Mouse (Mus musculus) CH12.LX (cell line): Measurements from ENCODE around the gene Ankrd50.

Source experiments
- CHD1 ChIP-seq: IDR thresholded peaks from 2 replicates; pipeline ENCODE4 v1.6.1; 2012; ENCODE audit warnings: low read depth, low read length, improper control_type of control experiment, inconsistent platforms
- EP300 ChIP-seq: IDR thresholded peaks from 2 replicates; pipeline ENCODE4 v1.6.1; 2011; ENCODE audit warnings: low read length, improper control_type of control experiment
- ZC3H11A ChIP-seq: IDR thresholded peaks from 2 replicates; pipeline ENCODE4 v1.6.1; 2012; ENCODE audit warnings: low read depth, mild to moderate bottlenecking, inconsistent platforms, low read length, improper control_type of control experiment

- no peak for TF ChIP-seq EP300
- no peak for TF ChIP-seq ZC3H11A
- no peak for TF ChIP-seq CHD1
These were observed 6.1 kb upstream of the Ankrd50 start for GRCm38 (mm10) chr3:38490720-38491119.
